Mouse (Mus musculus) neural tube, embryonic 15.5 days (tissue): Measurements from ENCODE around the gene Phlda3. TPM values are rescaled to one million over a fixed set of nuclear protein-coding genes. Genes with fewer than 3 reads are reported as not detected.

ENCODE experiments used
- ATAC-seq: fragments of 200-750 bp; cut with Nextera tagmentation; 2 replicates; pipeline ENCODE4 v1.8.0; 2017; ENCODE audit warnings: mild to moderate bottlenecking, moderate TSS enrichment, moderate library complexity; ENCODE audit not compliant: low FRiP score
- H3K27ac ChIP-seq: fragments of 300-500 bp; sonication (generic); replicated peaks from 2 replicates; pipeline ENCODE4 v1.5.1; 2015; ENCODE audit warnings: mild to moderate bottlenecking, inconsistent platforms
- H3K27me3 ChIP-seq: fragments of 300-500 bp; sonication (generic); replicated peaks from 2 replicates; pipeline ENCODE4 v1.6.1; 2015; ENCODE audit warnings: inconsistent platforms
- H3K36me3 ChIP-seq: fragments of 300-500 bp; sonication (generic); 2 replicates; pipeline ENCODE4 v1.6.1; 2015; ENCODE audit warnings: inconsistent platforms
- H3K4me1 ChIP-seq: fragments of 300-500 bp; sonication (generic); 2 replicates; pipeline ENCODE4 v1.6.1; 2015; ENCODE audit warnings: inconsistent platforms
- H3K4me2 ChIP-seq: fragments of 300-500 bp; sonication (generic); 2 replicates; pipeline ENCODE4 v1.6.1; 2015; ENCODE audit warnings: inconsistent platforms, mild to moderate bottlenecking, moderate library complexity
- H3K4me3 ChIP-seq: fragments of 300-500 bp; sonication (generic); replicated peaks from 2 replicates; pipeline ENCODE4 v1.5.1; 2015; ENCODE audit warnings: mild to moderate bottlenecking, inconsistent platforms
- H3K9ac ChIP-seq: fragments of 300-500 bp; sonication (generic); replicated peaks from 2 replicates; pipeline ENCODE4 v1.6.1; 2015; ENCODE audit warnings: mild to moderate bottlenecking, inconsistent platforms
- H3K9me3 ChIP-seq: fragments of 300-500 bp; sonication (generic); replicated peaks from 2 replicates; pipeline ENCODE4 v1.6.1; 2016; ENCODE audit warnings: inconsistent platforms
- WGBS: fragments of 180-500 bp; shearing (Covaris S2); methylation state at CpG from one replicate; pipeline ENCODE4 v1.1.7; 2015; ENCODE audit warnings: mixed read lengths; 5-methylcytosine and 5-hydroxymethylcytosine counted together
- polyA plus RNA-seq: library from polyadenylated mRNA; unstranded; fragments of >200 nt; fragmentation: Nextera tagmentation; extraction: Ambion mirVana; gene quantifications from 2 replicates; pipeline ENCODE4 v1.2.1, GENCODE M21; 2015

The Phlda3 gene
- polyA plus RNA-seq, 1 experiment from 2014 or later, result 54.1 TPM

- Histone ChIP-seq H3K36me3 (no peaks in the 10 kb centered on the region), H3K27ac (no peak overlapping the region), H3K9ac (no peak overlapping the region), H3K4me3 (no peak overlapping the region), H3K9me3 (no peaks in the 10 kb centered on the region), H3K4me1 (0 out of 2 replicates have a peak, but pooled peaks cover under 1% of the 10 kb centered on the region), H3K27me3 (no peaks in the 10 kb centered on the region), H3K4me2 (no peak overlapping the region)
- WGBS, result 85% methylated on average over 8 of the region's 8 CpGs
- ATAC-seq, result no peak
These were observed 5.7 kb upstream of the Phlda3 start for GRCm38 (mm10) chr1:135760216-135760615.

- Histone ChIP-seq H3K4me3 (no peak overlapping the region), H3K9me3 (no peaks in the 10 kb centered on the region), H3K4me1 (peaks cover 12% of the 10 kb centered on the region), H3K36me3 (no peaks in the 10 kb centered on the region), H3K9ac (no peak overlapping the region), H3K27me3 (no peaks in the 10 kb centered on the region), H3K27ac (no peak overlapping the region), H3K4me2 (no peak overlapping the region)
- ATAC-seq, result no peak
- 93% methylated on average over 5 of the region's 5 CpGs for WGBS
These were observed 4.2 kb upstream of the Phlda3 start for GRCm38 (mm10) chr1:135761728-135762127.

GRCm38 (mm10) chr1:135763503-135764205, 2.3 kb upstream of the Phlda3 start:
- H3K4me1 ChIP-seq, result peaks cover 29% of the 10 kb centered on the region
- ATAC-seq, result no peak
- H3K27ac ChIP-seq, result no peak overlapping the region
- H3K9me3 ChIP-seq, result no peaks in the 10 kb centered on the region
- 85% methylated on average over 9 of the region's 9 CpGs for WGBS
- H3K36me3 ChIP-seq, result no peaks in the 10 kb centered on the region
- no peak overlapping the region for H3K4me2 ChIP-seq
- 0 out of 2 replicates have a peak, but pooled peaks cover 3% of the 10 kb centered on the region for H3K27me3 ChIP-seq
- no peak overlapping the region for H3K4me3 ChIP-seq
- no peak overlapping the region for H3K9ac ChIP-seq

GRCm38 (mm10) chr1:135764206-135764528, 1.8 kb upstream of the Phlda3 start:
- Histone ChIP-seq H3K9me3 (no peaks in the 10 kb centered on the region), H3K4me1 (peaks cover 29% of the 10 kb centered on the region), H3K4me2 (no peak overlapping the region), H3K4me3 (no peak overlapping the region), H3K27ac (no peak overlapping the region), H3K9ac (no peak overlapping the region), H3K36me3 (peaks cover 2% of the 10 kb centered on the region; the same call in 1 of the 2 replicates), H3K27me3 (0 out of 2 replicates have a peak, but pooled peaks cover 4% of the 10 kb centered on the region)
- ATAC-seq, result no peak
- 83% methylated on average over 2 of the region's 2 CpGs for WGBS

GRCm38 (mm10) chr1:135766592-135767306, 830 bp downstream of the Phlda3 start:
- H3K9ac ChIP-seq, result peak overlapping the region; percentile 65
- WGBS, result 24% methylated on average over 29 of the region's 30 CpGs
- no peaks in the 10 kb centered on the region for H3K9me3 ChIP-seq
- H3K4me1 ChIP-seq, result peaks cover 44% of the 10 kb centered on the region
- ATAC-seq, result peak; percentile 15; the same call in 1 of the 2 replicates
- H3K4me3 ChIP-seq, result peak overlapping the region; percentile 50
- 0 out of 2 replicates have a peak, but pooled peaks cover 4% of the 10 kb centered on the region for H3K27me3 ChIP-seq
- peak overlapping the region; percentile 92 for H3K4me2 ChIP-seq
- H3K36me3 ChIP-seq, result peaks cover 8% of the 10 kb centered on the region; the same call in 1 of the 2 replicates
- peak overlapping the region; percentile 66 for H3K27ac ChIP-seq

DNA sequence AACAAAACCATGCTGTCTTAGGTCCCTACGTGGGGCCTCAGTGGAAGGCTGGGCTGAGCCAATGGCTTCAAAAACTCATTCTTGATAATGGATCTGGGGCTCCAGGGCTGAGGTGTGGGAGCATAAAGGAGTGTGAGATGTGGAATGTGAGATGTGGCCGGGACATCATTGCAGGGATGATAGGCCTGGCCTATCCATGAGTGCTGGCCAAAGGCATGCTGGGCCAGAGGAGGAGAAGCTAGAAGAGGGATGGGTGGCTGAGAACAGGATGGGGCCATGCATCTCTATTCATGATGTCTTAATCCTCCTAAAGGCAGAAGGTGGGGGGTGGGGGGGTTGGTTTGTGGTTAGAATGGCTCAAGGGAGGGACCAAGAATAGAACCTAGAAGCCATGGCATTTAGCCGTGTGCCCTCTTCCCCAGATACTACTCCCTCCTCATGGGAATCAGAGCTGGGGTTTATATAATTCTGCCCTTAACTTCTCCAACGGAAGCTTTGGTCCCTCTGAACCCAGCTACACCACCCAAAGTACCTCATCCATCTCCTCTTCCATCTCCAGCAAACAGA, 1.5 kb downstream of the Phlda3 start:
- Histone ChIP-seq H3K4me2 (peak overlapping the region; percentile 92), H3K4me3 (peak overlapping the region; percentile 50), H3K27me3 (0 out of 2 replicates have a peak, but pooled peaks cover 4% of the 10 kb centered on the region), H3K36me3 (peaks cover 8% of the 10 kb centered on the region; the same call in 1 of the 2 replicates), H3K9ac (no peak overlapping the region), H3K27ac (no peak overlapping the region), H3K9me3 (no peaks in the 10 kb centered on the region), H3K4me1 (peaks cover 45% of the 10 kb centered on the region)
- WGBS, result 86% methylated on average over 4 of the region's 4 CpGs
- ATAC-seq, result no peak

DNA sequence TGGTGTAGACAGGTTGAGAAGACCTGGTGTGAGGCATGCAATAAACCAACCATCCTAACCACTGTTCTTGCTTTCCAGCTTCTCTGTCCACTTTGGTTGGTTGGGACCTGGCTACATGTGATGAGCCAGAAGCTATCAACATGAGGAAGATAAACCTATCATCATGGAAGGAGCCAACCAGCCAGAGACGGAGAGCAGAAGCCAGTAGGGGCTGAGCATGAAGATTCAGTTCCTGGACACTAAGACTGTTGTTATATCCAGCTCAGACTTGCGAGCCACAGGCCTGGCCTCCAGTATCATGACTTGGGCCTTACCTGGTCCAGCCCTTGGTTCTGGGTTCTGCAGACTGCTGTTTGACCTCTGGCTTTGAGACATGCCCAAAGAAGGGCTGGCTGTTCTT, 2.5 kb downstream of the Phlda3 start:
- H3K4me1 ChIP-seq, result peaks cover 45% of the 10 kb centered on the region
- ATAC-seq, result no peak
- peaks cover 8% of the 10 kb centered on the region; the same call in 1 of the 2 replicates for H3K36me3 ChIP-seq
- H3K9ac ChIP-seq, result no peak overlapping the region
- H3K9me3 ChIP-seq, result no peaks in the 10 kb centered on the region
- H3K4me2 ChIP-seq, result no peak overlapping the region
- H3K4me3 ChIP-seq, result no peak overlapping the region
- H3K27me3 ChIP-seq, result 0 out of 2 replicates have a peak, but pooled peaks cover 4% of the 10 kb centered on the region
- WGBS, result 96% methylated on average over 2 of the region's 2 CpGs
- H3K27ac ChIP-seq, result no peak overlapping the region

- Histone ChIP-seq H3K36me3 (peaks cover 8% of the 10 kb centered on the region; the same call in 1 of the 2 replicates), H3K27ac (no peak overlapping the region), H3K4me1 (peaks cover 44% of the 10 kb centered on the region), H3K4me3 (no peak overlapping the region), H3K9me3 (no peaks in the 10 kb centered on the region), H3K4me2 (no peak overlapping the region), H3K9ac (no peak overlapping the region), H3K27me3 (0 out of 2 replicates have a peak, but pooled peaks cover 4% of the 10 kb centered on the region)
- ATAC-seq, result no peak
- 76% methylated on average over 7 of the region's 7 CpGs for WGBS
These were observed 4.3 kb downstream of the Phlda3 start for GRCm38 (mm10) chr1:135770237-135770636.

- Histone ChIP-seq H3K27ac (no peak overlapping the region), H3K9ac (no peak overlapping the region), H3K36me3 (peaks cover 8% of the 10 kb centered on the region; the same call in 1 of the 2 replicates), H3K4me2 (no peak overlapping the region), H3K4me1 (peaks cover 37% of the 10 kb centered on the region), H3K9me3 (no peaks in the 10 kb centered on the region), H3K27me3 (0 out of 2 replicates have a peak, but pooled peaks cover 4% of the 10 kb centered on the region), H3K4me3 (no peak overlapping the region)
- ATAC-seq, result no peak; the same call in 1 of the 2 replicates
- 39% methylated on average over 12 of the region's 12 CpGs for WGBS
These were observed 5.1 kb downstream of the Phlda3 start for GRCm38 (mm10) chr1:135770896-135771572.

DNA sequence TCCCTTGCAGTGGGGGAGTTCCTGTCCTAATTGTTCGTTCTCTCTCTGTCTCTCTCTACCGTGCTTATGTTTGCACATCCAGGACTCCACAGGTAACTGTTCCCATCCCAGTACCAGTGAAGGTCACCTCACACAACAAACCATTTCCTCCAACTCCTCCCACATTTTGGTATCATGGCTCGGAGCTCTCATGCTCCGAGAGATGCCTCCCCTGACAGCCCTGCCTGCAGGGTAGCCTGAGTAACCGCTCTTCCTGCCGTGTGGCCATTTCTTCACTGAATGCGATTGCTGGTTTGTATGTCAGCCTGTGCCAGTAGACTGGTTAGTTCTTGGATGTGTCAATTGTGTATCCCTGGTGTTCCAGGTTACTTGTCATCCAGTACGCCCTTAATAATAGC, 5.7 kb downstream of the Phlda3 start:
- WGBS, result 51% methylated on average over 8 of the region's 8 CpGs
- H3K27ac ChIP-seq, result no peak overlapping the region

DNA sequence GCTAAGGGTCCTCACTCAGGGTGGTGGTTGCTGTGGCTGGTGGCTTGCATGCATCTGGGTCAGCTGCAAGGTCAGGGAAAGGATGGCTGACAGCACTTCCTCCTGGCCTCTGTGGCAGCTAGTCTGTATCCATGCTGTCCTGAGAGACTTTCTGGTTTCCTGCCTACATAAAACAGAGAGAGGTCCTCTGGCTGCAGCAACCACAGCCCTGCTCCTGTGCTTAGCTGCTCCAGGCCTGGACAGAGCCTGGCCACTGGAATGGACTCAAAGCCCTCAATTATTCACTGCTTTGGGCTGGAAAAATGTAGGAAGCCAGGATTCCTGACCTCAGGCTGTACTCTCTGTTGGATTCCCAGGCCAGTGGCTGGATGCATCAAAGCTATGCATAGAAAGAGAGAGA, 10.7 kb downstream of the Phlda3 start:
- H3K27me3 ChIP-seq, result peaks cover 2% of the 10 kb centered on the region; the same call in 1 of the 2 replicates
- H3K36me3 ChIP-seq, result no peaks in the 10 kb centered on the region
- no peak for ATAC-seq
- H3K27ac ChIP-seq, result no peak overlapping the region
- H3K9ac ChIP-seq, result no peak overlapping the region
- no peak overlapping the region for H3K4me3 ChIP-seq
- H3K4me2 ChIP-seq, result no peak overlapping the region
- H3K4me1 ChIP-seq, result peaks cover 19% of the 10 kb centered on the region
- no peaks in the 10 kb centered on the region for H3K9me3 ChIP-seq

More for the DNA sequence above, 5.7 kb downstream of the Phlda3 start:
- Histone ChIP-seq H3K9me3 (no peaks in the 10 kb centered on the region), H3K36me3 (peaks cover 8% of the 10 kb centered on the region; the same call in 1 of the 2 replicates), H3K4me3 (no peak overlapping the region), H3K27me3 (0 out of 2 replicates have a peak, but pooled peaks cover 4% of the 10 kb centered on the region), H3K4me2 (no peak overlapping the region), H3K9ac (no peak overlapping the region), H3K4me1 (peaks cover 35% of the 10 kb centered on the region)
- no peak for ATAC-seq
